Mouse (Mus musculus) midbrain, embryonic 11.5 days (tissue): ENCODE data around the gene Atp6v0e2. TPM values are rescaled to one million over a fixed set of nuclear protein-coding genes. Genes with fewer than 3 reads are reported as not detected.

Experiments
- ATAC-seq: fragments of 200-750 bp; cut with Nextera tagmentation; 2 replicates; pipeline ENCODE4 v1.8.0; 2017; ENCODE audit warnings: moderate TSS enrichment, moderate library complexity; ENCODE audit not compliant: low FRiP score
- DNase-seq: peaks from one replicate; pipeline ENCODE4 v3.0.0; 2015; ENCODE audit warnings: low spot score; ENCODE audit errors: missing footprints
- H3K27ac ChIP-seq: fragments of 300-500 bp; sonication (generic); 2 replicates; pipeline ENCODE4 v1.5.1; 2014; ENCODE audit warnings: low read depth, low read length
- H3K27me3 ChIP-seq: fragments of 300-500 bp; sonication (generic); 2 replicates; pipeline ENCODE4 v1.6.1; 2014; ENCODE audit warnings: mild to moderate bottlenecking, low read length, moderate library complexity, mixed read lengths; ENCODE audit not compliant: control insufficient read depth, insufficient read depth
- H3K36me3 ChIP-seq: fragments of 300-500 bp; sonication (generic); 2 replicates; pipeline ENCODE4 v1.6.1; 2014; ENCODE audit warnings: mild to moderate bottlenecking, low read length, moderate library complexity, mixed read lengths; ENCODE audit not compliant: control insufficient read depth, insufficient read depth
- H3K4me1 ChIP-seq: fragments of 300-500 bp; sonication (generic); 2 replicates; pipeline ENCODE4 v1.6.1; 2014; ENCODE audit warnings: low read length; ENCODE audit not compliant: control insufficient read depth, insufficient read depth
- H3K4me2 ChIP-seq: fragments of 300-500 bp; sonication (generic); 2 replicates; pipeline ENCODE4 v1.6.1; 2014; ENCODE audit warnings: mild to moderate bottlenecking, moderate library complexity
- H3K4me3 ChIP-seq: fragments of 300-500 bp; sonication (generic); 2 replicates; pipeline ENCODE4 v1.5.1; 2014; ENCODE audit warnings: low read depth, low read length
- H3K9ac ChIP-seq: fragments of 300-500 bp; sonication (generic); 2 replicates; pipeline ENCODE4 v1.6.1; 2014; ENCODE audit warnings: low read length
- H3K9me3 ChIP-seq: fragments of 300-500 bp; sonication (generic); 2 replicates; pipeline ENCODE4 v1.6.1; 2016; ENCODE audit warnings: low read length; ENCODE audit not compliant: control insufficient read depth
- WGBS: fragments of 180-500 bp; shearing (Covaris S2); extraction: QIAGEN DNeasy Blood & Tissue Kit; methylation state at CpG from one replicate; pipeline ENCODE4 v1.1.7; 2014; 5-methylcytosine and 5-hydroxymethylcytosine counted together
- polyA plus RNA-seq: library from polyadenylated mRNA; unstranded; fragments of >200 nt; fragmentation: Nextera tagmentation; extraction: Ambion mirVana; gene quantifications from 2 replicates; pipeline ENCODE4 v1.2.1, GENCODE M21; 2014

The Atp6v0e2 gene
- polyA plus RNA-seq, 1 experiment from 2014 or later = 71.4 TPM

DNA sequence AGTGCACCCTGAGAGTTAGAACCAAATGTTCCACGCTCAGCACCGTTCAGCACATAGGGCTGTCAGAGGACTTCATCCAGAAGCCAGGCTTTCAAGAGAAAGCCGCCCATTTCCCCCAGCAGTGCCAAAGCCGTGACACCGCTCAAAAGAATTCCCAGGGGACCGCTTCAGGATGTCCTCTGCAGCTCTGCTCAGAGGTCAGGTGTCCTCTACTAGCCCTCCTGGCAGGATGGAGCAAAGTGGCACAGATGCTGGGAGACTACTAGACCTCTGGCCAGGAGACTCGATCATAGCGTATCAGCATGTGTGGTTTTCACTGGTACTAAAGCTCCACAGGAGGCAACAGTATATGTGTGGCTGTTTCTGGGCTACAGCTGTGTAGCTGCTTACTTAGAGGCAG lies 2.5 kb upstream of the Atp6v0e2 start:
- DNase-seq = peak; percentile 56
- 88% methylated on average over 8 of the region's 8 CpGs for WGBS
- Histone ChIP-seq H3K4me3 (no peak overlapping the region), H3K36me3 (no peaks in the 10 kb centered on the region), H3K9ac (no peak overlapping the region), H3K27ac (no peak overlapping the region), H3K4me2 (no peak overlapping the region), H3K4me1 (peaks cover 16% of the 10 kb centered on the region), H3K9me3 (no peaks in the 10 kb centered on the region), H3K27me3 (no peaks in the 10 kb centered on the region)
- ATAC-seq = no peak

- Histone ChIP-seq H3K4me3 (no peak overlapping the region), H3K9ac (no peak overlapping the region), H3K27me3 (no peaks in the 10 kb centered on the region), H3K36me3 (no peaks in the 10 kb centered on the region), H3K4me2 (no peak overlapping the region), H3K4me1 (peaks cover 16% of the 10 kb centered on the region), H3K9me3 (no peaks in the 10 kb centered on the region), H3K27ac (no peak overlapping the region)
- WGBS = 67% methylated on average over 4 of the region's 4 CpGs
- DNase-seq (peak; percentile 56), ATAC-seq (no peak)
Measured at GRCm38 (mm10) chr6:48536091-48536490, 1.3 kb upstream of the Atp6v0e2 start.

- peak; percentile 90 for DNase-seq
- peaks cover 16% of the 10 kb centered on the region for H3K4me1 ChIP-seq
- no peaks in the 10 kb centered on the region for H3K27me3 ChIP-seq
- H3K9ac ChIP-seq = peak overlapping the region; percentile 91
- no peak for ATAC-seq
- 71% methylated on average over 4 of the region's 5 CpGs for WGBS
- no peak overlapping the region for H3K4me3 ChIP-seq
- no peaks in the 10 kb centered on the region for H3K36me3 ChIP-seq
- H3K4me2 ChIP-seq = peak overlapping the region; percentile 95
- no peaks in the 10 kb centered on the region for H3K9me3 ChIP-seq
- no peak overlapping the region for H3K27ac ChIP-seq
Measured at GRCm38 (mm10) chr6:48538841-48539737, 1.7 kb downstream of the Atp6v0e2 start.

DNA sequence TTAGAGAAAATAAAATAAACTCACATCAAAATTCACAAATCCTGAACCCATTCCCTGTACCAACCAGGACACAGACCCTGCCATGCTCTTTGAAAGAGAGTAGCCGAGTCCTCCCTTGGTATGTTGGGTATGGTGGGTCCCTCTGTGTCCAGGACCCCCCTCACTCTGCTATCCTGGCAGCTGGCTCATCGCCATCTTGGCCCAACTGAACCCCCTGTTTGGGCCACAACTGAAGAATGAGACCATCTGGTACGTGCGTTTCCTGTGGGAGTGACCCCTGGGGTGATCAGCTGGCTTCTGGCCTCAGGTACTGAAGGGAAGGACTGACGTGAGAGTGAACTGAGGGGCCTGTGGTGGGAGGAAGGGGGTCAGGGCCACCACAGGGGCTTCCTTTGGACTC lies 2.4 kb downstream of the Atp6v0e2 start:
- H3K4me3 ChIP-seq = no peak overlapping the region
- no peaks in the 10 kb centered on the region for H3K36me3 ChIP-seq
- DNase-seq (peak; percentile 81), ATAC-seq (no peak)
- no peak overlapping the region for H3K27ac ChIP-seq
- no peaks in the 10 kb centered on the region for H3K27me3 ChIP-seq
- H3K9ac ChIP-seq = no peak overlapping the region
- no peaks in the 10 kb centered on the region for H3K9me3 ChIP-seq
- WGBS = 74% methylated on average over 5 of the region's 5 CpGs
- peaks cover 16% of the 10 kb centered on the region for H3K4me1 ChIP-seq
- H3K4me2 ChIP-seq = no peak overlapping the region

- H3K4me1 ChIP-seq = peaks cover 16% of the 10 kb centered on the region
- DNase-seq (peak; percentile 56), ATAC-seq (no peak)
- no peak overlapping the region for H3K27ac ChIP-seq
- H3K9ac ChIP-seq = no peak overlapping the region
- H3K4me3 ChIP-seq = no peak overlapping the region
- H3K36me3 ChIP-seq = no peaks in the 10 kb centered on the region
- H3K27me3 ChIP-seq = no peaks in the 10 kb centered on the region
- no peaks in the 10 kb centered on the region for H3K9me3 ChIP-seq
- WGBS = 81% methylated on average over 3 of the region's 3 CpGs
- H3K4me2 ChIP-seq = no peak overlapping the region
Measured at GRCm38 (mm10) chr6:48540721-48541120, 3.3 kb downstream of the Atp6v0e2 start.

GRCm38 (mm10) chr6:48541560-48542450 lies 4.4 kb downstream of the Atp6v0e2 start:
- DNase-seq = peak; percentile 66
- no peak overlapping the region for H3K27ac ChIP-seq

DNA sequence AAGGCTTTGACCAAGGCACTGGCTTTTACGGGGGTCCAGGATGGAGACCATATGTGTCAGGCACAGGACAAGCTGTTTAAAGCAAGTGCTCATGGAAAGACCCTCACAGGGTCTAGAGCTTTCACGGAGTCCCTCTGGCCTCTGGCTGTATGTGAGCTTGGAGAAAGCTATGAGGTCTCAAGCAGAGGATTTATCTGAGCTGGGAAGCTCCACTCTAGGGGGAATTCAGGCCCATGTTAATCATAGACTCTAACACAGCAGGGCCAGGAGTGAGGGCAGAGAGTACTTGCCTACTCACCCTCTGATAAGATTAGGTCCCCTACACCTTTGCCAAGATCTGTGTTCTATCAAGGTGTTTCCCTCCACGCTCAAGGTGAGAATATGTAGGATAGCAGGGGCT lies 5.2 kb downstream of the Atp6v0e2 start:
- DNase-seq (no peak), ATAC-seq (no peak)
- no peaks in the 10 kb centered on the region for H3K9me3 ChIP-seq
- no peak overlapping the region for H3K27ac ChIP-seq
- H3K27me3 ChIP-seq = no peaks in the 10 kb centered on the region
- H3K36me3 ChIP-seq = no peaks in the 10 kb centered on the region
- H3K4me2 ChIP-seq = no peak overlapping the region
- H3K4me3 ChIP-seq = no peak overlapping the region
- WGBS = 91% methylated on average over 3 of the region's 3 CpGs
- no peak overlapping the region for H3K9ac ChIP-seq
- peaks cover 10% of the 10 kb centered on the region for H3K4me1 ChIP-seq

More at GRCm38 (mm10) chr6:48541560-48542450, 4.4 kb downstream of the Atp6v0e2 start:
- ATAC-seq = no peak
- H3K4me2 ChIP-seq = no peak overlapping the region
- H3K4me3 ChIP-seq = no peak overlapping the region
- no peaks in the 10 kb centered on the region for H3K27me3 ChIP-seq
- WGBS = 62% methylated on average over 7 of the region's 7 CpGs
- peaks cover 13% of the 10 kb centered on the region for H3K4me1 ChIP-seq
- H3K36me3 ChIP-seq = no peaks in the 10 kb centered on the region
- no peaks in the 10 kb centered on the region for H3K9me3 ChIP-seq
- no peak overlapping the region for H3K9ac ChIP-seq

- H3K4me1 ChIP-seq = no peaks in the 10 kb centered on the region
- H3K27ac ChIP-seq = no peak overlapping the region
Measured at GRCm38 (mm10) chr6:48545251-48545650, 7.8 kb downstream of the Atp6v0e2 start.

DNA sequence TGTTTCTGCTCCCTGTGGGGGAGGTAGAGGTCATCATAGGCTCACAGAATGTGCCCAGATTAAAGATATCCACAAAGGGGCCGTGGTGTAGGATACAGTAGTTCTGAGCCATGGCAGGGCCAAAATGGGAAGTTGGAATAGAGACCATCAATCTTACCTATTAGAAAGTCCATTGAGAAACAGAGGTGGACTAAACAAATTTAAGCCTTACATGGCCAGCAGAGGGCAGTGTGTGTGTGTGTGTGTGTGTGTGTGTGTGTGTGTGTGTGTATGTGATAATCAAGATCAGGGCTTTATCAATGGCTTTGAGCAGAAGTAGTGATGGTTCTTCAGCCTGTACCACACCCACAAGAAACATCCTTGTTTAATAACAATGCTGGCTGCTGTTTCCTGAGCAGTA lies 8.9 kb downstream of the Atp6v0e2 start:
- no peak overlapping the region for H3K9ac ChIP-seq
- no peaks in the 10 kb centered on the region for H3K4me1 ChIP-seq
- H3K27me3 ChIP-seq = no peaks in the 10 kb centered on the region
- no peak overlapping the region for H3K4me3 ChIP-seq
- 60% methylated on average over 1 of the region's 1 CpGs for WGBS
- ATAC-seq (no peak), DNase-seq (no peak)
- no peak overlapping the region for H3K4me2 ChIP-seq
- no peak overlapping the region for H3K27ac ChIP-seq
- H3K36me3 ChIP-seq = no peaks in the 10 kb centered on the region
- no peaks in the 10 kb centered on the region for H3K9me3 ChIP-seq

More at GRCm38 (mm10) chr6:48545251-48545650, 7.8 kb downstream of the Atp6v0e2 start:
- Histone ChIP-seq H3K4me2 (no peak overlapping the region), H3K27me3 (no peaks in the 10 kb centered on the region), H3K9ac (no peak overlapping the region), H3K36me3 (no peaks in the 10 kb centered on the region), H3K4me3 (no peak overlapping the region), H3K9me3 (no peaks in the 10 kb centered on the region)
- DNase-seq (no peak), ATAC-seq (no peak)
- WGBS = 86% methylated on average over 5 of the region's 5 CpGs
